Mouse (Mus musculus) brain, embryonic 14.5 days (tissue): ENCODE measurements at regions not wholly inside any gene's neighbourhood (a gene's known extent, or its start where the extent isn't known, plus 50 kb on each side); places are given as distances from the start of the nearest gene placed in this dataset.

ENCODE experiments used
- CTCF ChIP-seq: fragments of 200-500 bp; IDR thresholded peaks from 2 replicates; pipeline ENCODE4 v1.5.1; 2012; ENCODE audit warnings: inconsistent platforms, mild to moderate bottlenecking, moderate library complexity, borderline replicate concordance; ENCODE audit not compliant: insufficient read depth, insufficient read length; ENCODE audit errors: extremely low read depth
- POLR2A ChIP-seq: fragments of 200-500 bp; IDR thresholded peaks from 2 replicates; pipeline ENCODE4 v1.6.1; 2012; ENCODE audit warnings: mild to moderate bottlenecking, inconsistent platforms, borderline replicate concordance; ENCODE audit not compliant: poor library complexity, insufficient read depth, insufficient read length, severe bottlenecking; ENCODE audit errors: extremely low read depth

DNA sequence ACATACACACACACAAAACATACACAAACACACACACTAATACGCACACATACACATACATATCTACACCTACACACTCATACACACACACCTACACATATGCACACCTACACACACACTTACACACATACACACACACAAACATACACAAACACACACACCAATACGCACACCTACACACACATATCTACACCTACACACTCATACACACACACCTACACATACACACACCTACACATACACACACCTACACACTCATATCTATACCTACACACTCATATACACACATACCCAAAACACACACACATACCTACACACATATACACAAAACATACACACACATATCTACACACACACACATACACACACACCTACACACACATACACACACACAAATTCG is 179.9 kb upstream of the Frmd6 start:
- TF ChIP-seq CTCF (no peak), POLR2A (no peak)
